Mouse (Mus musculus) CH12.LX (cell line): Measurements from ENCODE around the gene Cdk8.

Source experiments
- CTCF ChIP-seq, 2 experiments: IDR thresholded peaks in 1 of 2; conservative IDR thresholded peaks in 1 of 2; 2 replicates each; pipeline ENCODE4 v1.5.1; 2011 to 2012; ENCODE audit warnings: low read depth in 2 of 2, low read length in 2 of 2, improper control_type of control experiment in 1 of 2, inconsistent platforms in 1 of 2, mild to moderate bottlenecking in 1 of 2, moderate library complexity in 1 of 2
- MAZ ChIP-seq: IDR thresholded peaks from 2 replicates; pipeline ENCODE4 v1.6.1; 2012; ENCODE audit warnings: low read depth, mild to moderate bottlenecking, inconsistent platforms, low read length, improper control_type of control experiment, moderate library complexity
- PAX5 ChIP-seq: IDR thresholded peaks from 2 replicates; pipeline ENCODE4 v1.6.1; 2012; ENCODE audit warnings: low read length, inconsistent platforms, mixed read lengths

- TF ChIP-seq CTCF (conservative IDR thresholded peaks at IDR 0.05 in 1 of 2, IDR thresholded peaks at IDR 0.05 in 1 of 2; ENCODE audit: low read depth in 2 of 2, low read length in 2 of 2), result no peak
- no peak for TF ChIP-seq MAZ
- no peak for TF ChIP-seq PAX5
Measured at GRCm38 (mm10) chr5:146227496-146227895, 3.5 kb upstream of the Cdk8 start.
